Mouse (Mus musculus) C3H10T1/2 (cell line): ENCODE data around the gene Cmbl. TPM values are rescaled to one million over a fixed set of nuclear protein-coding genes. Genes with fewer than 3 reads are reported as not detected.

Source experiments
- polyA plus RNA-seq, 2 experiments: library from polyadenylated mRNA; unstranded; fragments of >200 nt; fragmentation: generic; extraction: Trizol; gene quantifications; one replicate each; pipeline ENCODE4 v1.2.1; 2012; ENCODE audit warnings: missing spikeins in 2 of 2

Cmbl gene
- polyA plus RNA-seq: 1 to 10 TPM in 1 of 2 experiments, under 1 TPM in 1; 0.02 to 3.8 TPM

GRCm38 (mm10) chr15:31565184-31565583 is at the start of gene Cmbl:
Gene Cmbl (plus strand): TSS chr15:31565389.

DNA sequence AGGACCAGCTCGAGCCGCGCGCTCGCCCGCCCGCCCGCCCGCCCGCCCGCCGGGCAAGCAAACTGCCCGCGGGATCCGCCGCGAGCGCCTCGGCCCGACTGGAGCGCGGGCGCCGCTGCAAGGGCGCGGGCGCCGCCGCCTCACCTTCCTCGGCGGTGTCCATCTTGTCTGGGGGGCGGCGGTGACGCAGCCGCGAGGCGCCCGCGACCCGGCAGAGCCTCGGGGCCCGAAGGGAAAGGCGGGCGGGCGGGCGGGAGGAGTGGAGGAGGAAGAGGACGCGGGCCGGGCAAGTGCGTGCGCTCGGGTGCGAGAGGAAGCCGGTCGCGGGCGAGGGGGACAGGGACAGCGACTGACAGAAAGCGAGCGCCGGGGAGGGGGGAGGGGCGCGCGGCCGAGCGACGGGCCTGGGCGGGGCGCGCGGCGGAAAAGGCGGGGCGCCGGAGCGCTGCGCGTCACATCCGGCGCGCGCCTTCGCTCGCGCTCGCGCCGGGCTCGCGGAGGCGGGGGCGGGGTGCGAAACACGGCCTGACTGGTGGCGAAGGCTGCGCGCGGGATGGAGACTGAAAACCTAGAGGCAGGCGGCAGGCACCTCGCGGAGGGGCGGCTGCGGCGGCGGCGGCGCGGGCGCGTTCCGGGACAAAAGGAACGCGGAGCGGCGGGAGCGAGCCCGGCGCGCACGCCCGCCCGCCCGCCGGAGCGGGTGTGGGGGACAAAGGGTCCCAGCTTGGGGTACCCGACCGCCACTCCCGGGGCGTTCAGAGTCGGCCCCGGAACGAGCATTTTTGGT is 34.3 kb upstream of the Cmbl start, which contains the start of gene March6:
TSS of gene March6 (minus strand) at position 395 of the 787 bp plus-strand sequence.

DNA sequence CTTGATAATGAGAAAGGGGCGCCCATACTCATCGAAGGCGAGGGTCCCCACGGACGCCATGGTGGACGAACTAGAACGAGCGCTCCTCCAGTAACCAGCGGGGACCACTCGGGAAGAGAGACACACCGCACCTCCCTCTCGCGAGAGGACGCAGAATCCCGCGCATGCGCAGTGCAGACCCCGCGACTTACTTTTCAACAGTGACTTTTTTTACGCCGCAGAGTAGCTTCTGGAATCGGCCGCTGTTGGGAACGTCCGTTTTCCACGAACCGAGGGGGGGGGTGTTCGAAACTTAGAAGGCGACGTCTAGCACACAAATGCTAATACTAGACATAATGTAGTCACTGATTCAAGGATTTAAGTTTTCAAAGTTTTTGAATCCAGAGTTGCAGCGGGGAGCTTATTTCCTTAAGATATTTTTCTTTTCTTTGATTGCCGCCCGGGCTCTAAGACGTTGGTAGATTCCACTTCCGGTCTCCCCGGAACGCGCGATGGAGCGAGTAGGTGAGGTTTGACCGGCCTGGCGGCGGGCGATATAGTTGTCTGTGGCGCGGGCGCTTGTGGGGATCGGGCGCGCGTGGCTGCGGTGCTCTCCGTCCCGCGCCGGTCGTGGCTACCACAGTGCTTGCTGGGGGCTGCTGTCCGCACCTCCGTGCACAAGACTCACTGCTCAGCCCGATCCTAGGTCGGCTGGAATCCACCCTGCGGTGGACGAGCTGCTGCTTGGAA is 36.6 kb downstream of the Cmbl start, which contains the start of the genes Cct5 and Fam173b:
TSS of gene Cct5 (minus strand) at position 159 of the 729 bp plus-strand sequence.
TSS of gene Fam173b (plus strand) at position 207 of the 729 bp plus-strand sequence.

Other genes starting within 250 kb of the Cmbl start
- gene Ankrd33b, start 197.7 kb upstream of the Cmbl start, polyA plus RNA-seq: 1 to 10 TPM in 1 of 2 experiments, under 1 TPM in 1; 0.51 to 1.2 TPM
- gene Ropn1l, start 111.7 kb upstream of the Cmbl start, polyA plus RNA-seq: 10 to 100 TPM in 1 of 2 experiments, 1 to 10 TPM in 1; 6.8 to 15.9 TPM
- gene March6, start 34.3 kb upstream of the Cmbl start, polyA plus RNA-seq: 10 to 100 TPM in 1 of 2 experiments, 1 to 10 TPM in 1; 4.1 to 18.2 TPM
- gene Cct5, start 36.4 kb downstream of the Cmbl start, polyA plus RNA-seq: 100 to 1,000 TPM; 292 to 428 TPM
- gene Fam173b, start 36.5 kb downstream of the Cmbl start, polyA plus RNA-seq: 10 to 100 TPM; 24.2 to 32.4 TPM